Mouse (Mus musculus) regulatory T cell (primary cell): ENCODE measurements around the gene Tirap.

Experiments used
- in situ Hi-C: fragments of 300-600 bp; cut with MboI, MseI; formaldehyde crosslinking; loops from one replicate; pipeline ENCODE4 v1.15.1; 2025; ENCODE audit warnings: high pct_unique_total_duplicates

The Tirap gene

GRCm38 (mm10) chr9:35199772-35200471 lies at the start of gene Tirap, which contains the start of gene Srpr:
Gene Tirap (minus strand): TSS chr9:35200291.
Gene Srpr (plus strand): TSS chr9:35200175.
- in situ Hi-C loops: no loop called here

DNA sequence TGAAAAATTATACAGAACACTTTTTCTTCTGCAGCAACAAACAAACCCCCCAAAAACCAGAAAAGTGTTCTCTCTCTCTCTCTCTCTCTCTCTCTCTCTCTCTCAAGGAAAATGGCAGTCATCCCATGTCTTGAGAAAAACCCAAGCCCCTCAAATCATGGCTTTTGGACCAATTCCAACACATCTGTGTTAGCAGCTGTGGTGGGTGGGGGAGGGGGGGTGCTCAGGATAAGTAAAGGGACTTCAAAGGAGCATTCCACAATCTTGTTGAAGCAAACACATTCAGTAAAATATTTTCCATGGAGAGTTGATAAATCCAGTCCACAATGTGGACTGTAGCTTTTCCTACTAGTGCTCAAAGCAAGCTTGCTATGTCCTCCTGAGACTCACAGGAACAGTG lies 49.4 kb upstream of the Tirap start:
- in situ Hi-C loops: no loop called here

DNA sequence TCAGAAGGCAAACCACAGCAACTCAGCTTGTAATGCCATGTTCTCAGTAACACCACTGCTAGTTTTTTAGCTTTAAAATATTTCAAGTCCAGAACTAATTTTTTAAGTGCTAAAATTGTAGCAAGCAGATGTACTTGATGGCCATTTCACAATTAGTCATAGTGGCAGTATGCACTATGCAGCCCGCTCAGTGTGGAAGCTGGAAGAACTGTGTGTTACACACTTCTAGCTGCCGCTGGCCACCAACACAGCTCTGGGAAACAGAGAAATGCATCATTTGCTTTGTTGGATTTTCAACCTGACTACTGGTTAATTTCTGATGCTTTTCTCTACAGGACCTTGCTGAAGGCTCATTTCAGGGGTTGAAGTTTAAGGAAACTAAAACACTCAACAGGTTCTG lies 47.3 kb upstream of the Tirap start:
- in situ Hi-C loops: no loop called here

- in situ Hi-C loops: no loop called here
These were observed 39.6 kb upstream of the Tirap start for GRCm38 (mm10) chr9:35239734-35240133.

GRCm38 (mm10) chr9:35238915-35239571 lies 39.0 kb upstream of the Tirap start:
- in situ Hi-C loops: no loop called here

GRCm38 (mm10) chr9:35238371-35238770 lies 38.3 kb upstream of the Tirap start:
- in situ Hi-C loops: no loop called here

GRCm38 (mm10) chr9:35235996-35236395 lies 35.9 kb upstream of the Tirap start:
- in situ Hi-C loops: no loop called here

- in situ Hi-C loops: no loop called here
These were observed 28.6 kb upstream of the Tirap start for GRCm38 (mm10) chr9:35228671-35229070.

DNA sequence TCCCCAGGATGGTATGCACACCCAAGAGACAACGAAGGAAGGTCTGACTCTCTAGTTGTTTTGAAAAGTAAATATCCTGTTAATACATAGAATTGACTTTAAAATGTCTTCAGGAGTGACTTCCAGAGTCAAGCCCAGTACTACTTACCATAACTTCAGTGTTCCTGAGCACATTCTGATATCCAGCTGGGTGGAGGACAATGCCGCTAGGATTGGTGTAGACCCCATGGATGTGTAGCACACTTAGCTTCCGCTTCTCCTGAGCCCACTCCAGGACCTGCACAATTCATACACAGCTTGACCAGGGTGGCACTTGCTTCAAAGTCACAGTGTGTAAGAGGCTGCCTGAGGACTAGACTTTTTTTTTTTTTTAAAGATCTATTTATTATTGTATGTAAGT lies 23.4 kb upstream of the Tirap start:
- in situ Hi-C loops: no loop called here

GRCm38 (mm10) chr9:35217963-35218362 lies 17.9 kb upstream of the Tirap start:
- in situ Hi-C loops: no loop called here

GRCm38 (mm10) chr9:35211573-35212511 lies 11.8 kb upstream of the Tirap start:
- in situ Hi-C loops: loop anchor here (5.0 kb wide), 1 partner anchor 55 kb away; the partner anchor contains the start of genes Fam118b and Rpusd4

- in situ Hi-C loops: loop anchor here (5.0 kb wide), 1 partner anchor 56 kb away; the partner anchor contains the start of genes Fam118b and Rpusd4
These were observed 10.7 kb upstream of the Tirap start, which contains the start of gene Foxred1 for GRCm38 (mm10) chr9:35210542-35211474. Gene Foxred1 (minus strand): TSS chr9:35211055.

- in situ Hi-C loops: no loop called here
These were observed 4.3 kb upstream of the Tirap start for GRCm38 (mm10) chr9:35204421-35204820.

- in situ Hi-C loops: no loop called here
These were observed 3.4 kb upstream of the Tirap start for GRCm38 (mm10) chr9:35203536-35203935.

GRCm38 (mm10) chr9:35200529-35201060 lies 504 bp upstream of the Tirap start:
- in situ Hi-C loops: no loop called here

DNA sequence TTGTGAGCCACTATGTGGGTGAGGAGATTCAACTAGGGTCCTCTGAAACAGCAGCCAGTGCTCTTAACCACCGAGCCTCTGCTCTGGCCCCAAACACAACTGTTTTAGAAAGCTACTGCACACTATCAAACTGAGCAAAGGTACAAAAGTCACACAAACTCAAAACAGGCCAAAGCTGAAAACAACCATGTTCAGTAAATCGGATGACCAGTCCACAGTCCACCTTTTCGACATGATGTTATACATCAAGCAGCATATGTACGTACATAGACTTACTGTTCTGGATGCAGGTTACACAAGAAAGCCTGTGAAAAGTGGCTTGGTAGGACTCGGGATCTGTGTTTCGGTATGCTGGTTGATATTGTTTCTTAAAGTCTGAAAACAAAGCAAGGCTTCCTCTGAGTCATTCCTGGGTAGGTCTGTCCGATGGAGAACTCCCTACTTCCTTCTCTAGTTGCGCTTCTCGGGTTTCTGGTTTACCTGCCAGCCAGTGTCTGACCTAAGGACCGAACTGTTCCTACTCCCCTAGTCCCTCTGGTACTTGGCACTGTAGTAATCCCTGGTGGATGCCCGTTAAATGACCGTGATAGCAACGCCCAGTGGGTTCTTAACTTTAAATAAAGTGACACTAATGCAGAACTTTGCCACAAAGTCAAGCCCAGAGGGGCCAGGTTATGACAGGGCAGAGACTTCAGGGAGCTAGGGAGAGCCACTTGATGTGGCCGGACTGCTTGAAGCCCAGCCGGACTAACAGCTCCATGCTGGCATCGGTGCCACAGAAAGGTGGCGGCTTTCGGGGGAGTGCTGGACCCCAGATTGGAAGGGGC lies 933 bp downstream of the Tirap start:
- in situ Hi-C loops: no loop called here

DNA sequence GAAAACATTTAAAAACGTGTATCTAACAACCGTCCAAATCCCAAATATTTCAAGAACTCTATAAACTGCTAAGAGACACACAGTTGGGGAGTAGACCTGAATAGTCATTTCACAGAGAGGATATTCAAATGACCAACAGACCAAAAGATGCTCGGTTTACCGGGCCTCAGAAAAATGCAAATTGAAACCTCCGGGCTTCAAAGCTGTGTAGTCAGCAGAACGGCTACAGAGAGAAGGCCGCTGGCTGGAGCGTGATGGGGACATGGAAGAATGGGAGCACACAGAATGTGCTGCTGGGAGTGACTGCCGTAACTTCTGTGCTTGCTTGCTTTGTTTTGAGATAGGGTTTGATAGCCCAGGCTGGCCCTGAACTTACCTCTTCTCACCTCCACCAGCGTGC lies 1.7 kb downstream of the Tirap start:
- in situ Hi-C loops: no loop called here

- in situ Hi-C loops: no loop called here
These were observed 2.5 kb downstream of the Tirap start for GRCm38 (mm10) chr9:35197625-35198024.

DNA sequence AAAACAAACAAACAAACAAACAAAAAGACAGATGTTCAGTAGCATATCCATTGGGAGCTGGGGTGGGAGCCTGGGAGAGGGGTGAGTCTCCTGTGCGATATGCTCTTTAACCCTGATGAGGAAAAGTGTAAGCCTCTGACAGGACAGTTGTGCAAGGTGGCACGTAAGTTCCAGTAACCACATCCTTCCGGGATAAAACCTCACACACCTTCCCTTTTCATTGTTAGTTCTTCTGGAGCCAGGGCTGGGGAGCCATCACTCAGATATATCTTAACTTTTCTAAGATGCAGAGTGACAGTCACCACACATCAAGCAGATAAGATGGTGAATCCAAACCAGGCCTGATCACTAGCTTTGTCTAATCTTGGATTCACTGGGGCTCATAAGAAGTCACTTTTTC lies 6.0 kb downstream of the Tirap start:
- in situ Hi-C loops: no loop called here
